Mouse (Mus musculus) kidney, postnatal 25 days (tissue): ENCODE results near the gene Map4k4.
A peak's percentile ranks its signal among the peaks of the same experiment; 100 is the strongest.

Experiments used
- DNase-seq, 2 experiments: peaks; one replicate each; pipeline ENCODE4 v3.0.0; 2021; ENCODE audit warnings: mixed read lengths in 2 of 2

The Map4k4 gene

GRCm38 (mm10) chr1:39937609-39938008 is 36.9 kb downstream of the Map4k4 start:
- no peak for DNase-seq

GRCm38 (mm10) chr1:39939401-39939800 is 38.7 kb downstream of the Map4k4 start:
- peak in 1 of 2 experiments; percentile 26 for DNase-seq

GRCm38 (mm10) chr1:39940342-39940741 is 39.6 kb downstream of the Map4k4 start:
- peak in 1 of 2 experiments; percentile 13 for DNase-seq

GRCm38 (mm10) chr1:39941237-39942179 is 40.8 kb downstream of the Map4k4 start:
- DNase-seq, result peak in 1 of 2 experiments; percentile 20

GRCm38 (mm10) chr1:39942935-39943334 is 42.2 kb downstream of the Map4k4 start:
- DNase-seq, result peak in 1 of 2 experiments; percentile 39

- DNase-seq, result no peak
Measured at GRCm38 (mm10) chr1:39944306-39944971, 43.7 kb downstream of the Map4k4 start.

GRCm38 (mm10) chr1:39944972-39945323 is 44.2 kb downstream of the Map4k4 start:
- no peak for DNase-seq

- DNase-seq, result no peak
Measured at GRCm38 (mm10) chr1:39946391-39946790, 45.7 kb downstream of the Map4k4 start.

GRCm38 (mm10) chr1:39947179-39947578 is 46.5 kb downstream of the Map4k4 start:
- no peak for DNase-seq

GRCm38 (mm10) chr1:39947701-39948359 is 47.1 kb downstream of the Map4k4 start:
- no peak for DNase-seq

- DNase-seq, result no peak
Measured at GRCm38 (mm10) chr1:39949205-39949604, 48.5 kb downstream of the Map4k4 start.

GRCm38 (mm10) chr1:39949790-39950462 is 49.2 kb downstream of the Map4k4 start:
- DNase-seq, result peak; percentile 33 to 58

- no peak for DNase-seq
Measured at GRCm38 (mm10) chr1:39950590-39950989, 49.9 kb downstream of the Map4k4 start.

- no peak for DNase-seq
Measured at GRCm38 (mm10) chr1:39954652-39955051, 53.9 kb downstream of the Map4k4 start.

- no peak for DNase-seq
Measured at GRCm38 (mm10) chr1:39956712-39957111, 56.0 kb downstream of the Map4k4 start.

- DNase-seq, result no peak
Measured at GRCm38 (mm10) chr1:39957981-39958380, 57.3 kb downstream of the Map4k4 start.

GRCm38 (mm10) chr1:39960623-39961022 is 59.9 kb downstream of the Map4k4 start:
- no peak for DNase-seq

GRCm38 (mm10) chr1:39961113-39961512 is 60.4 kb downstream of the Map4k4 start:
- no peak for DNase-seq

- DNase-seq, result peak in 1 of 2 experiments; percentile 1
Measured at GRCm38 (mm10) chr1:39962321-39962720, 61.6 kb downstream of the Map4k4 start.

- no peak for DNase-seq
Measured at GRCm38 (mm10) chr1:39962840-39963239, 62.1 kb downstream of the Map4k4 start.

- DNase-seq, result no peak
Measured at GRCm38 (mm10) chr1:39963821-39964220, 63.1 kb downstream of the Map4k4 start.

- no peak for DNase-seq
Measured at GRCm38 (mm10) chr1:39964427-39964826, 63.7 kb downstream of the Map4k4 start.

GRCm38 (mm10) chr1:39965461-39965860 is 64.7 kb downstream of the Map4k4 start:
- no peak for DNase-seq
